Mouse (Mus musculus) lung, adult 2 months (tissue): Measurements from ENCODE around the gene Npas3. TPM values are rescaled to one million over a fixed set of nuclear protein-coding genes. Genes with fewer than 3 reads are reported as not detected.

Source experiments
- DNase-seq: peaks from one replicate; pipeline ENCODE4 v3.0.0; 2022
- H3K4me1 ChIP-seq: fragments of 200-500 bp; 2 replicates; pipeline ENCODE4 v1.6.1; 2011; ENCODE audit warnings: low read length; ENCODE audit not compliant: control insufficient read depth, insufficient read depth
- H3K4me3 ChIP-seq: fragments of 200-500 bp; replicated peaks from 2 replicates; pipeline ENCODE3; 2011; ENCODE audit warnings: low read depth, mild to moderate bottlenecking, control low read depth, low read length; ENCODE audit errors: extremely low read depth
- CTCF ChIP-seq: fragments of 200-500 bp; IDR thresholded peaks from 2 replicates; pipeline ENCODE4 v1.5.1; 2011; ENCODE audit warnings: mild to moderate bottlenecking, low read length, control low read depth; ENCODE audit not compliant: insufficient read depth
- POLR2A ChIP-seq: fragments of 200-500 bp; IDR thresholded peaks from 2 replicates; pipeline ENCODE4 v1.6.1; 2011; ENCODE audit warnings: low read depth, mild to moderate bottlenecking, control low read depth, low read length, borderline replicate concordance; ENCODE audit errors: extremely low read depth
- WGBS: fragments of 180-500 bp; shearing (Covaris S2); methylation state at CpG from one replicate; pipeline ENCODE4 v1.1.7; 2018; 5-methylcytosine and 5-hydroxymethylcytosine counted together
- polyA plus RNA-seq: library from polyadenylated mRNA; depleted of rRNA; stranded (reverse); fragments of >200 nt; gene quantifications from 2 replicates; pipeline ENCODE4 v1.2.3, GENCODE M21; 2012

Gene Npas3
- polyA plus RNA-seq, 1 experiment: 0.05 TPM

GRCm38 (mm10) chr12:53794718-53795400 is 546.4 kb downstream of the Npas3 start:
- 85% methylated on average over 6 of the region's 6 CpGs for WGBS
- TF ChIP-seq POLR2A: no peak
- no peak for TF ChIP-seq CTCF
- DNase-seq: no peak
- H3K4me1 ChIP-seq: no peaks in the 10 kb centered on the region
- no peak overlapping the region for H3K4me3 ChIP-seq

DNA sequence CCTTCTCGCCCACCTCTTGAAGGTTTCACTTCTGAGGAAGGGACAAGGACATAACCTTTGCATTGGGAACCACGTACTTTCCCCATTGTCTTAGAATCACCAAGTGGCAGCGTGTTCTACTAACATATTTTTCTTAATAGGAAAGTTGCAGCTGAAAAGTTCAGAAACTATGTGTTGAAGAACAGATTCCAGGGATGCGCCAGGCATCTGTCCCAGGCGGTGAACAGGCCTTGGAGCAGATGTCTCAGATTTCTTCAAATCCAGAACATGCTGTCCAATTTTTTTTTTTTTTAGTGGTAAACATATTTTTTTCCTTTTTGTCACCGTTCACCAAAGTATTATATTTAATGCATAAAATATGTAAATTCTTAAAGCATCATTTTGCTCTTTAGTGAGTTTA is 553.4 kb downstream of the Npas3 start:
- Histone ChIP-seq H3K4me3 (no peak overlapping the region), H3K4me1 (no peaks in the 10 kb centered on the region)
- WGBS: 86% methylated on average over 6 of the region's 6 CpGs
- no peak for DNase-seq
- TF ChIP-seq POLR2A (no peak), CTCF (no peak)

- TF ChIP-seq POLR2A (no peak), CTCF (no peak)
- WGBS: 74% methylated on average over 7 of the region's 7 CpGs
- H3K4me1 ChIP-seq: no peaks in the 10 kb centered on the region
- DNase-seq: no peak
- no peak overlapping the region for H3K4me3 ChIP-seq
These were observed 553.9 kb downstream of the Npas3 start for GRCm38 (mm10) chr12:53802381-53802780.

- Histone ChIP-seq H3K4me1 (no peaks in the 10 kb centered on the region), H3K4me3 (no peak overlapping the region)
- 89% methylated on average over 2 of the region's 2 CpGs for WGBS
- no peak for DNase-seq
- TF ChIP-seq POLR2A (no peak), CTCF (no peak)
These were observed 561.6 kb downstream of the Npas3 start for GRCm38 (mm10) chr12:53810081-53810480.

- TF ChIP-seq POLR2A (no peak), CTCF (no peak)
- H3K4me1 ChIP-seq: no peaks in the 10 kb centered on the region
- DNase-seq: no peak
- H3K4me3 ChIP-seq: no peak overlapping the region
- 76% methylated on average over 7 of the region's 7 CpGs for WGBS
These were observed 565.8 kb downstream of the Npas3 start for GRCm38 (mm10) chr12:53814291-53814690.

- 92% methylated on average over 4 of the region's 4 CpGs for WGBS
- DNase-seq: no peak
- TF ChIP-seq CTCF: no peak
- TF ChIP-seq POLR2A: no peak
- Histone ChIP-seq H3K4me1 (no peaks in the 10 kb centered on the region), H3K4me3 (no peak overlapping the region)
These were observed 571.5 kb downstream of the Npas3 start for GRCm38 (mm10) chr12:53819982-53820381.

GRCm38 (mm10) chr12:53822881-53823280 is 574.4 kb downstream of the Npas3 start:
- WGBS: 75% methylated on average over 4 of the region's 4 CpGs
- DNase-seq: no peak
- no peak overlapping the region for H3K4me3 ChIP-seq
- H3K4me1 ChIP-seq: peaks cover 7% of the 10 kb centered on the region
- TF ChIP-seq POLR2A (no peak), CTCF (no peak)

- TF ChIP-seq POLR2A (no peak), CTCF (no peak)
- DNase-seq: no peak
- Histone ChIP-seq H3K4me3 (no peak overlapping the region), H3K4me1 (peaks cover 7% of the 10 kb centered on the region)
These were observed 576.8 kb downstream of the Npas3 start for GRCm38 (mm10) chr12:53825251-53825650.

DNA sequence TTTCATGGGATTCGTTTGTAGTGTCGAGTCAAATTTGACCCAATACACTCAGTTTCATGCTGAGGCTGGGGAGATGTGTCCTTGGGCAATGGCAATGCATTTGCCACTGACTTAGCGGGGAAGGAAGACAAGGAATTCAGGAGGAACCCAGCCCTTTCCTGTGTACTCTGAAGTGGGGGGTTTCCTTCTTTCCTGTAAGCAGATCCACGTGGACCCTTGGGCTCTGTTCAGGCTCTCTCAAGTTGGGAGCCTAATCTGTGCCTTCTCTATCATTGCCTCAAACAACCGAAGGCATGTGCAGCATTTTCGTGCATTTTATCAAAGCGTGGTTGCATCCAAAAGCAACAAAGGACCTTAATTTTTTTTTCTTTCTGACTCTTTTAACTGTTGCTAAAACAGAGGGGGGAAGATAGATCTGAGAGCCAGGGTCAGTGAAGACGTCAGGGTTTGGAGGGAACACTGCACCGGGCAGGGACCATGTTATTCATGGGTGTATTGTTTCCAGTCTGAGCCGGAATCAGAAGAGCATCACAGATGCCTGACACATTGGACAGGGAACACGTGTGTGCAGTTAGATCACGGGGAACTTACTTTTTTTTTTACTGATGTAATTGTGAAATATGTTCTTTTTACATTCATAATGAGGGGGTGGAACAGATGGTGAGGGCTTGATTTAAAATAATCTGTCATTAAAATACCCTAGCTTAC is 577.6 kb downstream of the Npas3 start:
- TF ChIP-seq POLR2A: no peak
- Histone ChIP-seq H3K4me1 (peaks cover 7% of the 10 kb centered on the region), H3K4me3 (no peak overlapping the region)
- 31% methylated on average over 12 of the region's 12 CpGs for WGBS
- DNase-seq: no peak

GRCm38 (mm10) chr12:53826812-53827211 is 578.3 kb downstream of the Npas3 start:
- TF ChIP-seq CTCF: no peak
- no peak for TF ChIP-seq POLR2A
- peaks cover 7% of the 10 kb centered on the region for H3K4me1 ChIP-seq
- DNase-seq: no peak
- WGBS: 80% methylated on average over 3 of the region's 3 CpGs
- H3K4me3 ChIP-seq: no peak overlapping the region
